Mouse (Mus musculus) kidney, postnatal 10 days (tissue): Measurements from ENCODE around the gene Olfr823.
"Not testable (repeated sequence)": the region's sequence is repeated elsewhere in the genome, so short reads cannot be mapped to it uniquely, and the experiment has no call there.

Experiments
- DNase-seq: peaks from one replicate; pipeline ENCODE4 v3.0.0; 2021; ENCODE audit warnings: mixed read lengths

The Olfr823 gene

DNA sequence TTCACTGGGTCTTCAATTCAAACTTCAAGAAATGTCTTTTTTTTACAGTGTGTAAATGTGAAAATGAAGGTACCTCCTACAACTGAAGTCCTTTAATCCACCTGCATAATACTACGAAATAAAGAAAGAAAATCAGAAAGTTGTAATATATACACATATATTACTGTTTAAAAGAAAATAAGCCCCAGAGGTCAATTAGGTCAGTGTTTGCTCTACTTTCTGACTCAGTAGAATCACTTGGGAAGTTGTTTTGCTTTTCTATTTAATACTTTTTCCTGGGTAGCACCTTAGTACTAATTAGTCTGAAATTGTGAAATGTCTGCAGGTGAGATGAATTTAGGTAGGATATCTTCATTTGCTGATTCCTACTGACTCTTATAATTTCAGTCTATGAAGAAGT, at the start of gene Olfr823:
Gene Olfr823, minus strand, starts transcription at position 101 of the 400 bp plus-strand sequence.
- DNase-seq = not testable (repeated sequence)

DNA sequence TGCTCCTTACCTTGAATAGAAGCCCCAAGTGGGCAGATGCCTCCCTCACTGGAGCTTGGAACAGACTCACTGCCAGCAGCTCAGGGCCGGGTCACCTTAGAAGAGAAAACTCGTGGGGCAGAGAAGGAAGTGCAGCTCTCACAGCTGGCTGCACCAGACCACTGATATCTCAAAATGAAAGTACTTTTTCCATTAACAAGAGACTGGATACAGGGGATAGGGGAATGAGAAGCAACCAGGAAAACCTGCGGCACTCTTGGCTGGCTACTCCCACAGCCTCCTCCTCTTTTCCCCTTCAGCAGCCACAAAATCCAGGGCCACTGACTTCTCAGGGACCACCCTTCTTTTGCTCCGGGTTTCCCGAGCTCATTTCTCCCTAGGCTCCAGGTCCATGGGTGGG, 28.9 kb upstream of the Olfr823 start:
- no peak for DNase-seq

- not testable (repeated sequence) for DNase-seq
Measured at GRCm38 (mm10) chr10:130142481-130142880, 27.3 kb upstream of the Olfr823 start.

DNA sequence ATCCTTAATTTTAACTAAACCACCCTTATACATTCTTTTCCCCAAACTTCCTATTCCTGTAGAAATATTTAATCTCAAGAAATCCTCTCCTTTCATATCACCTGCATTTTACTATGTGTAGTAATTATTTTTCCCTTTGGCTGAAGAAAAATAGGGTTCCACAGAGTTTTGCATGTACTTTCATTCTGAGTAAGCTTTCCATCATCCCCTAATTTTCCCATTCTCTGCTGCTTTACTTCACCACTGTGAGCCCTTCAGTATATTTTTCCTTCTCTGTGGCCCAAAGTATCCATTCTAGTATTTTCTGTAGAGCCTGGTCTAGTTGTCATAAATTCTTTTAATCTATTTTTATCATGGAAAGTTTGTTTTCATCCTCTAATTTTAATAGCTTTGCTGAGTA, 19.6 kb upstream of the Olfr823 start:
- DNase-seq = no peak

GRCm38 (mm10) chr10:130129900-130130299, 14.7 kb upstream of the Olfr823 start, which contains the start of gene Olfr824:
Gene Olfr824, minus strand, starts transcription at chr10:130130000.
- DNase-seq = not testable (repeated sequence)

GRCm38 (mm10) chr10:130116045-130116444, 862 bp upstream of the Olfr823 start:
- not testable (repeated sequence) for DNase-seq

- DNase-seq = no peak
Measured at GRCm38 (mm10) chr10:130096104-130096503, 19.1 kb downstream of the Olfr823 start.

DNA sequence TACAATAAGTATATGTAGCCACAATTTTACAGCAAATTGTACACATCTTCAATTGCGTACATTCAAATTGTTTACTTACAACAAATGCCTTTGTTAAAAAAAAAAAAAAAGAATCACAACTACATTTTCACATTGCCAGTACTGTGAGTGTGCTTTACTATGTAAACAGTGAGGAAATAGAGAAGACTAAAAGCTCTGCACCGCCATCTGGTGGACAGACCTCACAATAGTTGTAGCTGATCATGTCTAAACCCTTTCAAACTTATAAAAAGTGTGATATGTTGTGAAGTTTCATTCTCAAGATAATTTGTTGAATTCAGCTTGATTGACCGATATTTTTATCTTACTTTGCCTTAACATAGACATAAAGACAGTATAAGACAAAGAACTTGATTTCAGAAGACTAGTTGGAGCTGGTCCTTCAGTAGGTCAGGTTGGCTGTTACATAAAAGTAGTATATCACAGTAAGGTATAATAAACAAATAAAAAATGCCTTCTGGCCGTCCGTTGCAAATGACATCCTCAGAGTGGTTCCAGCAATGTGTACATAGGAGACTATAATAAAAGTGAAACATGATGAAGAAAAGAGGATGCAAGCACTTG, 22.2 kb downstream of the Olfr823 start:
- DNase-seq = peak; percentile 67

DNA sequence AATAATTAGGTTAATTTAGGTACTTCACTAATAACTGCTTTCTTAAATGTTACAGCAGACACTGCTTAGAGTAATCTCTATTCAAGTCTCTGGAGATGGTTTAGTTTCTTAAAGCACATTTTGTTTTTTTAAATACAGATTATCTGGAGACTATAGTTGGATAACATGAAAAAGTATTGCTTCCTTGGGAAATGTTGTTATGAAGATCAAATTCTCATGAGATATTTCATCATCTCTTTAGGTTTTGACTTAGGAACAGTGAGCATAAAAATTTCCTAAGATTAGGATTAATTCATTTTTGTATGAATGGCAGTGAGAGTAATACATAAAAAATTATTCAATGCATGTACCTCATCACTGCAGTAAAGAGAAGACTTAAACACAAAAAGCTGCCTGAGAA, 44.3 kb downstream of the Olfr823 start, which contains the start of gene Olfr822:
Gene Olfr822, plus strand, starts transcription at position 301 of the 400 bp plus-strand sequence.
- no peak for DNase-seq
